Mouse (Mus musculus) liver, embryonic 14.5 days (tissue): ENCODE results near the gene Peli1. TPM values are rescaled to one million over a fixed set of nuclear protein-coding genes. Genes with fewer than 3 reads are reported as not detected.

Experiments
- ATAC-seq: fragments of 200-750 bp; cut with Nextera tagmentation; 2 replicates; pipeline ENCODE4 v1.8.0; 2017; ENCODE audit warnings: moderate number of reproducible peaks, mild to moderate bottlenecking, moderate library complexity; ENCODE audit not compliant: insufficient read depth
- DNase-seq, 3 experiments: peaks; one replicate each; pipeline ENCODE4 v3.0.0-alpha.2; 2012 to 2013; ENCODE audit warnings: low read depth in 3 of 3, low spot score in 3 of 3
- H3K27ac ChIP-seq: fragments of 300-500 bp; sonication (generic); 2 replicates; pipeline ENCODE4 v1.5.1; 2014; ENCODE audit warnings: moderate library complexity, mild to moderate bottlenecking, control low read depth, inconsistent platforms
- H3K27me3 ChIP-seq: fragments of 300-500 bp; sonication (generic); 2 replicates; pipeline ENCODE4 v1.6.1; 2014; ENCODE audit warnings: mild to moderate bottlenecking, low read length, moderate library complexity; ENCODE audit not compliant: control insufficient read depth, insufficient read depth
- H3K36me3 ChIP-seq: fragments of 300-500 bp; sonication (generic); replicated peaks from 2 replicates; pipeline ENCODE4 v1.6.1; 2014; ENCODE audit warnings: low read depth; ENCODE audit not compliant: control insufficient read depth, insufficient read depth
- H3K4me1 ChIP-seq, 2 experiments: fragments of 200-500 bp in 1 of 2; fragments of 300-500 bp in 1 of 2; sonication (generic) in 1 of 2; replicated peaks; 2 replicates each; pipeline ENCODE4 v1.6.1; 2012 to 2014; ENCODE audit warnings: antibody characterized with exemption in 1 of 2, inconsistent platforms in 1 of 2, low read length in 1 of 2; ENCODE audit not compliant: control insufficient read depth in 2 of 2, insufficient read depth in 2 of 2
- H3K4me2 ChIP-seq: fragments of 300-500 bp; sonication (generic); 2 replicates; pipeline ENCODE4 v1.6.1; 2014; ENCODE audit warnings: low read depth, mild to moderate bottlenecking, control low read depth, moderate library complexity
- H3K4me3 ChIP-seq, 2 experiments: fragments of 200-500 bp in 1 of 2; fragments of 300-500 bp in 1 of 2; sonication (generic) in 1 of 2; 2 replicates each; pipeline ENCODE4 v1.5.1; 2012 to 2014; ENCODE audit warnings: low read depth in 2 of 2, low read length in 2 of 2, mild to moderate bottlenecking in 2 of 2, control low read depth in 1 of 2, inconsistent platforms in 1 of 2, moderate library complexity in 1 of 2; ENCODE audit not compliant: insufficient read depth in 1 of 2
- H3K9ac ChIP-seq: fragments of 300-500 bp; sonication (generic); replicated peaks from 2 replicates; pipeline ENCODE4 v1.6.1; 2014; ENCODE audit warnings: mild to moderate bottlenecking, control low read depth, moderate library complexity
- H3K9me3 ChIP-seq: fragments of 300-500 bp; sonication (generic); 2 replicates; pipeline ENCODE4 v1.6.1; 2016; ENCODE audit warnings: low read length, mixed read lengths; ENCODE audit not compliant: control insufficient read depth
- CTCF ChIP-seq: IDR thresholded peaks from 2 replicates; pipeline ENCODE4 v1.5.1; 2016; ENCODE audit warnings: antibody characterized with exemption, low read depth, control low read depth
- EP300 ChIP-seq: IDR thresholded peaks from 2 replicates; pipeline ENCODE4 v1.6.1; 2016; ENCODE audit warnings: antibody characterized with exemption, low read depth
- WGBS: fragments of 180-500 bp; shearing (Covaris S2); extraction: QIAGEN DNeasy Blood & Tissue Kit; methylation state at CpG from one replicate; pipeline ENCODE4 v1.1.7; 2014; ENCODE audit not compliant: insufficient replicate concordance; 5-methylcytosine and 5-hydroxymethylcytosine counted together
- polyA plus RNA-seq, 2 experiments: library from polyadenylated mRNA; depleted of rRNA in 1 of 2; stranded (reverse) in 1 of 2; unstranded in 1 of 2; fragments of >200 nt; fragmentation: Nextera tagmentation in 1 of 2; extraction: Ambion mirVana in 1 of 2; gene quantifications; 2 replicates each; pipeline versions ENCODE4 v1.2.1 to v1.2.3; 2012 to 2014

Gene Peli1
- polyA plus RNA-seq, 2 experiments = 5.7 to 11.5 TPM

- 24% methylated on average over 2 of the region's 2 CpGs for WGBS
Observed at GRCm38 (mm10) chr11:21098457-21098856, 7.4 kb downstream of the Peli1 start.

GRCm38 (mm10) chr11:21100704-21101103 is 9.6 kb downstream of the Peli1 start:
- H3K27me3 ChIP-seq = no peaks in the 10 kb centered on the region
- H3K4me1 ChIP-seq = peaks cover 12 to 19% of the 10 kb centered on the region in 2 experiments
- H3K4me2 ChIP-seq = no peak overlapping the region
- DNase-seq (no peak), ATAC-seq (no peak)
- TF ChIP-seq EP300 (no peak), CTCF (no peak)
- H3K9me3 ChIP-seq = no peaks in the 10 kb centered on the region
- H3K27ac ChIP-seq = no peak overlapping the region
- no peaks in the 10 kb centered on the region for H3K36me3 ChIP-seq
- H3K4me3 ChIP-seq = no peak overlapping the region
- WGBS = 71% methylated on average over 1 of the region's 1 CpGs
- H3K9ac ChIP-seq = no peak overlapping the region

More at GRCm38 (mm10) chr11:21098457-21098856, 7.4 kb downstream of the Peli1 start:
- Histone ChIP-seq H3K27ac (no peak overlapping the region), H3K4me3 (no peak overlapping the region), H3K9me3 (no peaks in the 10 kb centered on the region), H3K9ac (no peak overlapping the region), H3K27me3 (no peaks in the 10 kb centered on the region), H3K36me3 (no peaks in the 10 kb centered on the region), H3K4me2 (peak overlapping the region; percentile 22; the same call in 1 of the 2 replicates), H3K4me1 (peaks cover 11 to 15% of the 10 kb centered on the region in 2 experiments)
- no peak for TF ChIP-seq EP300
- TF ChIP-seq CTCF = no peak
- ATAC-seq (no peak), DNase-seq (no peak)

GRCm38 (mm10) chr11:21101286-21101685 is 10.2 kb downstream of the Peli1 start:
- no peak overlapping the region for H3K4me2 ChIP-seq
- WGBS = 37% methylated on average over 4 of the region's 4 CpGs
- H3K27ac ChIP-seq = no peak overlapping the region
- TF ChIP-seq CTCF (no peak), EP300 (no peak)
- H3K4me1 ChIP-seq = peaks cover 12 to 19% of the 10 kb centered on the region in 2 experiments
- H3K36me3 ChIP-seq = no peaks in the 10 kb centered on the region
- H3K9me3 ChIP-seq = no peaks in the 10 kb centered on the region
- H3K9ac ChIP-seq = no peak overlapping the region
- DNase-seq (no peak), ATAC-seq (no peak)
- H3K4me3 ChIP-seq = no peak overlapping the region
- H3K27me3 ChIP-seq = no peaks in the 10 kb centered on the region

- Histone ChIP-seq H3K4me2 (no peak overlapping the region), H3K27ac (no peak overlapping the region), H3K36me3 (no peaks in the 10 kb centered on the region), H3K4me1 (peaks cover 12 to 16% of the 10 kb centered on the region in 2 experiments), H3K9me3 (no peaks in the 10 kb centered on the region), H3K27me3 (no peaks in the 10 kb centered on the region), H3K4me3 (no peak overlapping the region), H3K9ac (no peak overlapping the region)
- 83% methylated on average over 6 of the region's 6 CpGs for WGBS
- DNase-seq (no peak), ATAC-seq (no peak)
- TF ChIP-seq EP300 (no peak), CTCF (no peak)
Observed at GRCm38 (mm10) chr11:21102273-21103005, 11.3 kb downstream of the Peli1 start.

GRCm38 (mm10) chr11:21103186-21103585 is 12.1 kb downstream of the Peli1 start:
- TF ChIP-seq CTCF (no peak), EP300 (no peak)
- Histone ChIP-seq H3K36me3 (no peaks in the 10 kb centered on the region), H3K4me2 (no peak overlapping the region), H3K9me3 (no peaks in the 10 kb centered on the region), H3K4me1 (peaks cover 12 to 16% of the 10 kb centered on the region in 2 experiments), H3K27ac (no peak overlapping the region), H3K27me3 (no peaks in the 10 kb centered on the region), H3K4me3 (no peak overlapping the region), H3K9ac (no peak overlapping the region)
- 51% methylated on average over 2 of the region's 2 CpGs for WGBS
- DNase-seq (no peak), ATAC-seq (no peak)
